Mouse (Mus musculus): ENCODE data around the gene Sh3pxd2a. TPM values are rescaled to one million over a fixed set of nuclear protein-coding genes. Genes with fewer than 3 reads are reported as not detected.

Sh3pxd2a gene
- polyA plus RNA-seq, 1 experiment from 2014 or later, result 6.9 TPM

DNA sequence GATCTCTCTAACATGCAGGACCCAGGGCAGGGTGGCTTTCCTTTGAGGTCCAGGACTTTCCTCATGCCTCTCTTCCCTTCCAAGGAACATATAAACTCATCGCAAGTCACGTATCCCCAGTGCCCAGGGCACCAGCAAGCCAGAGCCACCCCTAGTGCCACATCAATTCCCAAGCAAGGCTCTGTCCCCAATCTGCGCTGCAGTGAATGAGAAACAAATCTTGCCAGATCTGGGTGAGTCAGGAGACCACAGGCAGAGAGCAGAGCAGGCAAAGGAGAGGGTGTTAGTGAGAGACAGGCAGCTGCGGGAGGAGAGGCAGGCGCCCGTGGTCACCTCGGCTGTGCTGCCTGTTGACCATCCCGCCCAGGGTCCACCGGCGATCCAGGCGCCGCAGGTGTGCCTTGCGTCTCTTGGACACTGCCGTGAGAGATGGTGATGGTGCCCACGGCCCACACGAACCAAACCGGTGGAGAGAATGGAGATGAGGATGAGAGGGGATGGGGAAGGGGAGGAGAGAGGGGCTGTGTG, 181.4 kb downstream of the Sh3pxd2a start:
- Histone ChIP-seq H3K4me3 (ENCODE audit: low read depth, low read length) (no peak overlapping the region), H3K4me2 (replicated peaks; ENCODE audit: low read depth, low read length) (no peak overlapping the region), H3K27me3 (ENCODE audit: control insufficient read depth, insufficient read depth, low read length) (no peaks in the 10 kb centered on the region), H3K36me3 (ENCODE audit: control insufficient read depth, insufficient read depth, low read length) (no peaks in the 10 kb centered on the region), H3K9me3 (ENCODE audit: control insufficient read depth, low read length) (no peaks in the 10 kb centered on the region), H3K9ac (ENCODE audit: low read depth, low read length) (no peak overlapping the region), H3K27ac (ENCODE audit: low read depth, low read length) (no peak overlapping the region), H3K4me1 (replicated peaks; ENCODE audit: control insufficient read depth, insufficient read depth, low read length) (peaks cover 5% of the 10 kb centered on the region; the same call in 1 of the 2 replicates)
- 96% methylated on average over 17 of the region's 17 CpGs for WGBS
- no peak for ATAC-seq (ENCODE audit: low FRiP score)
- no peak for DNase-seq (ENCODE audit: low spot score)

DNA sequence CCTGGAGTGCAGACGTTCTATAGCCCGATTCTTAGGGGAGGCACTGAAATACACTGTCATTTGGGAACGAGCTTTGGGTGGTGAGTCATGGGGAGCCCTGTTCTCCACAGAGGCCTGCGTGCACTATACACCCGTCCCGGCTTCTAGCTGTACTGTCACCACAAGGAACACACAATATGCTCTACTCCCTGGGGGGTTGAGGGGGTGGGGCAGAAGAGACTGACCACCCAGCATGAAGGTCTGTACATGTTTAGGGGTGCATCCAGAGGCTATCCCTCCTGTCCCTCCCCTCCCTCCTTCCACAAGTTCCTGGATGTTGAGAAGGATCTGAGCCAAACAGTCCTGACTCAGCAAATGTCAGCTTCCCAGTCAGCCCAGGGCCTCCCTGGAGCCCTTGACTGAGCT, 182.1 kb downstream of the Sh3pxd2a start:
- no peak for ATAC-seq (ENCODE audit: low FRiP score)

DNA sequence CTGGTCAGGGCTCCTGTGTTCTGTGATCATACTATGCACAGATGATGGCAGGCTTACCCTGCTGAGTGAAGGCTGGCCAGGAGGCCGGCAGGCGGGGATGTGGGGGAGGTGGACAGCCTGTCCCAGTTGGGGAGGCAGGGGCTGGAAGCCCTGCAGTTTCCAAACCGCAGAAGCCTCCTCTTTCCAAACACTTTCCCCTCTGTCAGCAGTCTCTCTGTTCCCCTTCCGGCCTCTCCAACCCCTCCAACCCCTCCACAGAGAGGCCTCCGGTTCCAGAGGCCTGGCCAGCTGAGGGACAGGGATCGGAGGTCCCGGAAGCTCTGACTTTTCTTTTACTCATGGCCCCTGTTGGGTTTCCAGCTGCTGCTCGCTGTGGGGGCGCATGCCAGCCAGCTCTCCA, 183.3 kb downstream of the Sh3pxd2a start:
- H3K36me3 ChIP-seq (ENCODE audit: control insufficient read depth, insufficient read depth, low read length), result no peaks in the 10 kb centered on the region
- WGBS, result 71% methylated on average over 9 of the region's 9 CpGs
- DNase-seq (ENCODE audit: low spot score), result no peak
- no peak overlapping the region for H3K4me3 ChIP-seq (ENCODE audit: low read depth, low read length)
- H3K9me3 ChIP-seq (ENCODE audit: control insufficient read depth, low read length), result no peaks in the 10 kb centered on the region
- no peak overlapping the region for H3K4me2 ChIP-seq (replicated peaks; ENCODE audit: low read depth, low read length)
- H3K27me3 ChIP-seq (ENCODE audit: control insufficient read depth, insufficient read depth, low read length), result no peaks in the 10 kb centered on the region
- H3K27ac ChIP-seq (ENCODE audit: low read depth, low read length), result no peak overlapping the region
- no peak overlapping the region for H3K9ac ChIP-seq (ENCODE audit: low read depth, low read length)
- no peaks in the 10 kb centered on the region for H3K4me1 ChIP-seq (replicated peaks; ENCODE audit: control insufficient read depth, insufficient read depth, low read length)
- ATAC-seq (ENCODE audit: low FRiP score), result no peak

More for the DNA sequence above, 182.1 kb downstream of the Sh3pxd2a start:
- DNase-seq (ENCODE audit: low spot score), result no peak
- H3K4me3 ChIP-seq (ENCODE audit: low read depth, low read length), result no peak overlapping the region
- no peaks in the 10 kb centered on the region for H3K36me3 ChIP-seq (ENCODE audit: control insufficient read depth, insufficient read depth, low read length)
- no peak overlapping the region for H3K4me2 ChIP-seq (replicated peaks; ENCODE audit: low read depth, low read length)
- H3K27ac ChIP-seq (ENCODE audit: low read depth, low read length), result no peak overlapping the region
- WGBS, result 82% methylated on average over 6 of the region's 6 CpGs
- no peaks in the 10 kb centered on the region for H3K27me3 ChIP-seq (ENCODE audit: control insufficient read depth, insufficient read depth, low read length)
- no peak overlapping the region for H3K9ac ChIP-seq (ENCODE audit: low read depth, low read length)
- H3K9me3 ChIP-seq (ENCODE audit: control insufficient read depth, low read length), result no peaks in the 10 kb centered on the region
- peaks cover 3% of the 10 kb centered on the region; the same call in 1 of the 2 replicates for H3K4me1 ChIP-seq (replicated peaks; ENCODE audit: control insufficient read depth, insufficient read depth, low read length)

DNA sequence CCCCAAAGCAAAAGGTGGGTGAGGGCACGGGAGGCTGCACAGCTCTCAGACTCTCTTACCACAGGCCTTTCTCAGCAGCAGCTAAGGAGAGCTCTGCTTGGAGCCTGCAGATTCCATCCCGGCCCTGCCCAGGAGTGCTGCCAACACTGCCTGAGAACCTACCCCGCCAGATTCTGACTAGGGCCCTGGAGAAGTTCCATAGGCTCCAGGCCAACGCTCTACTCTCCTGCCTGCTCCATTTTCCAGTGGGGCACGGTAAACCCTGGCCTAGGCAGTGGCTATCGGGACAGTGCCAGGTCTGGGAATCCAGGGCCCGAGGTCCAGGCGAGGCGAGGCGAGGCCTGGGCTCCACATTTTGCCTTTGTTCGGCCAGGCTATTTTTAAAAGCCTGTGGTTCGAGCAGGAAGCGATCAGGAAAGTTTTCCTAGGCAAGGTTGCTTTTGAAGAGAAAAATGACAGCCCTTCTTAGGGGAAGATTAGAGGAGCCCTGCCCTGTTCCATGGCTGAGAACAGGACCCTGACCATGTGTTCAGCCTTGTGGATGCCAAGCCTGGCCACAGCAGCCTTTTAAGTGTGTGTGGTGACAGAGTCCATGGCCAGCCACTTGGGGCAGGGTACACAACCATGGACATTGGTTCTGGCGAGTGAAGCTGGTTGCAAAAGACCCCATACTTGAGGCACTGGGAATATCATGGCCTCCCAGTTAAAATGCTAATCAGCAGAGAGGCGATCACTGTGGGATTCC, 184.2 kb downstream of the Sh3pxd2a start:
- DNase-seq (ENCODE audit: low spot score), result no peak
- ATAC-seq (ENCODE audit: low FRiP score), result no peak
- Histone ChIP-seq H3K4me2 (replicated peaks; ENCODE audit: low read depth, low read length) (no peak overlapping the region), H3K27me3 (ENCODE audit: control insufficient read depth, insufficient read depth, low read length) (no peaks in the 10 kb centered on the region), H3K4me1 (replicated peaks; ENCODE audit: control insufficient read depth, insufficient read depth, low read length) (no peaks in the 10 kb centered on the region), H3K9ac (ENCODE audit: low read depth, low read length) (no peak overlapping the region), H3K27ac (ENCODE audit: low read depth, low read length) (no peak overlapping the region), H3K36me3 (ENCODE audit: control insufficient read depth, insufficient read depth, low read length) (no peaks in the 10 kb centered on the region), H3K4me3 (ENCODE audit: low read depth, low read length) (no peak overlapping the region), H3K9me3 (ENCODE audit: control insufficient read depth, low read length) (no peaks in the 10 kb centered on the region)
- WGBS, result 89% methylated on average over 15 of the region's 15 CpGs

GRCm38 (mm10) chr19:47279372-47279771, 184.8 kb downstream of the Sh3pxd2a start:
- 89% methylated on average over 4 of the region's 4 CpGs for WGBS

DNA sequence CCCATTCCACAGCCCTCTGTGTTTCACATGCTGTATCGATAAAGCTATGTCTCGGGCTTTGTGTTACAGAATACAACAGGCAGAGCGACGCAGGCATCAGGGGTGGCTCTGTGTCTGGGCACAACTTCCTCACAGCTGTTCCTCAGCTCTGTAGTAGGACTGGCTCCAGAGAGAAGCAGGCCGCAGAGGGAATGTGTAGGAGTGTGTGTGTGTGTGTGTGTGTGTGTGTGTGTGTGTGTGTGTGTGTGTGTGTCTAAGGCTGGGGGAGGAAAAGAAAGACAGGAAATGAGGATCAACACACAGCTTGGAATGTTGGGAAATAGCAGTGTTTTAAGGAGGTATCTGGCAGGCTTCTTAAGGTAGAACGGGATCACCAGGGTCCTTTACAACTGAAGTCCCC, 187.5 kb downstream of the Sh3pxd2a start:
- Histone ChIP-seq H3K4me3 (ENCODE audit: low read depth, low read length) (no peak overlapping the region), H3K9me3 (ENCODE audit: control insufficient read depth, low read length) (no peaks in the 10 kb centered on the region), H3K27me3 (ENCODE audit: control insufficient read depth, insufficient read depth, low read length) (no peaks in the 10 kb centered on the region), H3K4me1 (replicated peaks; ENCODE audit: control insufficient read depth, insufficient read depth, low read length) (no peaks in the 10 kb centered on the region), H3K4me2 (replicated peaks; ENCODE audit: low read depth, low read length) (no peak overlapping the region), H3K36me3 (ENCODE audit: control insufficient read depth, insufficient read depth, low read length) (no peaks in the 10 kb centered on the region), H3K9ac (ENCODE audit: low read depth, low read length) (no peak overlapping the region), H3K27ac (ENCODE audit: low read depth, low read length) (no peak overlapping the region)
- ATAC-seq (ENCODE audit: low FRiP score) (no peak), DNase-seq (ENCODE audit: low spot score) (no peak)
- WGBS, result 91% methylated on average over 6 of the region's 6 CpGs

More at GRCm38 (mm10) chr19:47279372-47279771, 184.8 kb downstream of the Sh3pxd2a start:
- no peak for DNase-seq (ENCODE audit: low spot score)
- Histone ChIP-seq H3K4me1 (replicated peaks; ENCODE audit: control insufficient read depth, insufficient read depth, low read length) (no peaks in the 10 kb centered on the region), H3K4me3 (ENCODE audit: low read depth, low read length) (no peak overlapping the region), H3K9ac (ENCODE audit: low read depth, low read length) (no peak overlapping the region), H3K36me3 (ENCODE audit: control insufficient read depth, insufficient read depth, low read length) (no peaks in the 10 kb centered on the region), H3K27me3 (ENCODE audit: control insufficient read depth, insufficient read depth, low read length) (no peaks in the 10 kb centered on the region), H3K9me3 (ENCODE audit: control insufficient read depth, low read length) (no peaks in the 10 kb centered on the region), H3K4me2 (replicated peaks; ENCODE audit: low read depth, low read length) (no peak overlapping the region), H3K27ac (ENCODE audit: low read depth, low read length) (no peak overlapping the region)
- no peak for ATAC-seq (ENCODE audit: low FRiP score)

GRCm38 (mm10) chr19:47270520-47270919, 193.7 kb downstream of the Sh3pxd2a start:
- H3K27ac ChIP-seq (ENCODE audit: low read depth, low read length), result no peak overlapping the region
- DNase-seq (ENCODE audit: low spot score) (no peak), ATAC-seq (ENCODE audit: low FRiP score) (no peak)
- H3K27me3 ChIP-seq (ENCODE audit: control insufficient read depth, insufficient read depth, low read length), result no peaks in the 10 kb centered on the region
- H3K4me3 ChIP-seq (ENCODE audit: low read depth, low read length), result no peak overlapping the region
- H3K9ac ChIP-seq (ENCODE audit: low read depth, low read length), result no peak overlapping the region
- H3K36me3 ChIP-seq (ENCODE audit: control insufficient read depth, insufficient read depth, low read length), result peaks cover 7% of the 10 kb centered on the region; the same call in 1 of the 2 replicates
- no peaks in the 10 kb centered on the region for H3K4me1 ChIP-seq (replicated peaks; ENCODE audit: control insufficient read depth, insufficient read depth, low read length)
- H3K4me2 ChIP-seq (replicated peaks; ENCODE audit: low read depth, low read length), result no peak overlapping the region
- no peaks in the 10 kb centered on the region for H3K9me3 ChIP-seq (ENCODE audit: control insufficient read depth, low read length)
- WGBS, result 87% methylated on average over 9 of the region's 9 CpGs

DNA sequence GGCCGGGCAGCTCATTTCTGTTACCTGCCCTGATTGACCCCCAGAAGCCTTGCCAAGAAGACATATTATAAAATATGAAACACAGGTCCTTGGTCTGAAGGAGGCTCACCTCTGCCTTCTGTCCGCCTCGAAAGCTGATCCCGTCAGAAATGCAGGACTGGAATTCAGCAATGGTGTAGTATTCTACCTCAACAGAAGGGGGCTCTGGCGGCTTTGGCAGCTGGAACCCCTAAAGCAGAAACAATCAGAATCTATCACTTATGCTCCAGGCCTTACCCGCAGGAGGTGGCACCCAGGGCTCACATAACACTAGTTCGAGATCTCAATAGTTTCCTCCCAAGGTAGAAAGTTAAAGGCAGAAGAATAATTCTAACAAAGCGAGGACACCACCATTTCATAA, 194.5 kb downstream of the Sh3pxd2a start:
- no peak overlapping the region for H3K4me2 ChIP-seq (replicated peaks; ENCODE audit: low read depth, low read length)
- peak; percentile 50 for DNase-seq (ENCODE audit: low spot score)
- 53% methylated on average over 8 of the region's 8 CpGs for WGBS

DNA sequence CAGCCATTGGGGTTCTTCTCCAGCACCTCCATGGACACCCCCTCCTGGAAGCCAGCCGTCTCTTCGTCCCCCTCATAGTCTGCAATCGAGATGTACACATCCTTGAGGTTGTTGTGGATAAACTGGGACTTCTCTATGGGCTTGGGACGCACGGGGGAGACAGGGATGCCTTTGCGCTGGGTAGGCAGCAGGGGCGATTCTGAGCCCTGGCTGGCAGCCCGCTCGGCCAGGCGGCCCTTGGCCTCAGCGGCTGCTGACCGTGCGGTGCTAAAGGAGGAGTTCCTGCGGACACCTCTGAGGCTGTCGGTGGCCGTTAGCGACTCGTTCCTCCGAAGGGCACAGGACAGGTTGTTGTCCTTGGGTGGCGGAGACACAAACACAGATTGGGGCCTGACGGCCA, 197.1 kb downstream of the Sh3pxd2a start:
- no peak for DNase-seq (ENCODE audit: low spot score)
- Histone ChIP-seq H3K4me1 (replicated peaks; ENCODE audit: control insufficient read depth, insufficient read depth, low read length) (no peaks in the 10 kb centered on the region), H3K9me3 (ENCODE audit: control insufficient read depth, low read length) (no peaks in the 10 kb centered on the region), H3K36me3 (ENCODE audit: control insufficient read depth, insufficient read depth, low read length) (peaks cover 7% of the 10 kb centered on the region; the same call in 1 of the 2 replicates), H3K27ac (ENCODE audit: low read depth, low read length) (no peak overlapping the region), H3K9ac (ENCODE audit: low read depth, low read length) (no peak overlapping the region), H3K27me3 (ENCODE audit: control insufficient read depth, insufficient read depth, low read length) (no peaks in the 10 kb centered on the region), H3K4me2 (replicated peaks; ENCODE audit: low read depth, low read length) (no peak overlapping the region), H3K4me3 (ENCODE audit: low read depth, low read length) (no peak overlapping the region)
- no peak for ATAC-seq (ENCODE audit: low FRiP score)
- WGBS, result 93% methylated on average over 21 of the region's 21 CpGs

More for the DNA sequence above, 194.5 kb downstream of the Sh3pxd2a start:
- ATAC-seq (ENCODE audit: low FRiP score), result no peak
- Histone ChIP-seq H3K9ac (ENCODE audit: low read depth, low read length) (no peak overlapping the region), H3K27me3 (ENCODE audit: control insufficient read depth, insufficient read depth, low read length) (no peaks in the 10 kb centered on the region), H3K4me3 (ENCODE audit: low read depth, low read length) (no peak overlapping the region), H3K4me1 (replicated peaks; ENCODE audit: control insufficient read depth, insufficient read depth, low read length) (no peaks in the 10 kb centered on the region), H3K9me3 (ENCODE audit: control insufficient read depth, low read length) (no peaks in the 10 kb centered on the region), H3K27ac (ENCODE audit: low read depth, low read length) (no peak overlapping the region), H3K36me3 (ENCODE audit: control insufficient read depth, insufficient read depth, low read length) (peaks cover 7% of the 10 kb centered on the region; the same call in 1 of the 2 replicates)

Data from hindbrain, embryonic 11.5 days (tissue).